Mouse (Mus musculus): ENCODE measurements at regions not wholly inside any gene's neighbourhood (a gene's known extent, or its start where the extent isn't known, plus 50 kb on each side); places are given as distances from the start of the nearest gene placed in this dataset.

DNA sequence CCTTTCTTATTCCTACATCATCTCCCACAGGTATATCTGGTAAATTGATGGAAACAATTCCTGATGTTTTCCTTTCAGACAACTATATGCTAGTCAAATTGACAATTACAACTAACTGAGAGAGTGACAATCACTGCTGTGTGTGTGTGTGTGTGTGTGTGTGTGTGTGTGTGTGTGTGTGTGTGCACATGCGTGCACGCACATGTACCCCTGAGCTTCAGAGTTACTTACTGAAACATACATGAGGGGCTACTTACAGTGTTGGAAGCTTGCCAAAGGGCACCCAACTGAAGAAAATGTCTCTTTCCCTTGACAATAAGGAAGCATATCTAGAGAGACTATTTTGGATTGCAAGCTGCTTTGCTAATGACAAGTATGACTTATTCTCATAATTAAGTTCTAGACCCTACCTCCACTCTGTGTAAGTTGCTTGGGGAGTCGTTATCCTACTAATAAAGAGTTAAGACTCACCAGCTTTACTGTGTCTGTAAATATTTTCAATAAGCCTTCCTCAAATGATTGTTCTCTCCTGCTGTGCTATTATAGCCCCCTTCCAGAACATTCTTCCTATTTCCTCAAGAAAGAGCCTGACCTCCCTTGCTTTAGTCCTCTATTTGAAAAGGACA lies 87.7 kb upstream of the Ogfrl1 start:
- Histone ChIP-seq H3K27me3 (ENCODE audit: control insufficient read depth in 1 of 2, insufficient read depth in 2 of 2, low read length in 2 of 2) (no peaks in the 10 kb centered on the region), H3K4me3 (ENCODE audit: control insufficient read depth in 1 of 2, insufficient read depth in 1 of 2, low read depth in 2 of 2, low read length in 2 of 2) (no peak overlapping the region), H3K27ac (ENCODE audit: control insufficient read depth, low read depth, low read length) (no peak overlapping the region), H3K36me3 (ENCODE audit: control insufficient read depth in 1 of 2, insufficient read depth in 2 of 2, low read length in 2 of 2) (no peaks in the 10 kb centered on the region), H3K9ac (ENCODE audit: control insufficient read depth, low read depth, low read length, poor library complexity, severe bottlenecking) (no peak overlapping the region), H3K4me1 (ENCODE audit: control insufficient read depth in 1 of 2, insufficient read depth in 2 of 2, low read length in 2 of 2) (no peaks in the 10 kb centered on the region), H3K79me2 (ENCODE audit: control insufficient read depth, insufficient read depth, low read length, poor library complexity) (no peaks in the 10 kb centered on the region), H3K9me3 (replicated peaks; ENCODE audit: insufficient read depth, low read length) (no peaks in the 10 kb centered on the region)
- no peak for DNase-seq (ENCODE audit: low read depth, low spot score)
- TF ChIP-seq TCF12 (IDR thresholded peaks at IDR 0.05; ENCODE audit: low read depth, low read length) (no peak), BHLHE40 (IDR thresholded peaks at IDR 0.05; ENCODE audit: borderline replicate concordance, low read depth, low read length) (no peak), MAFK (IDR thresholded peaks at IDR 0.05; ENCODE audit: borderline replicate concordance, low read depth, low read length) (no peak), RCOR1 (IDR thresholded peaks at IDR 0.05; ENCODE audit: low read depth, low read length) (no peak), CHD2 (IDR thresholded peaks at IDR 0.05; ENCODE audit: low read length) (no peak), GABPA (IDR thresholded peaks at IDR 0.05; ENCODE audit: low read depth, low read length) (no peak), USF2 (IDR thresholded peaks at IDR 0.05; ENCODE audit: borderline replicate concordance in 1 of 2, insufficient read depth in 1 of 2, low read depth in 1 of 2, low read length in 2 of 2) (no peak), MYC (IDR thresholded peaks at IDR 0.05; ENCODE audit: low read depth, low read length) (no peak), EP300 (IDR thresholded peaks at IDR 0.05; ENCODE audit: low read depth in 1 of 2, low read length in 2 of 2) (no peak), TAL1 (IDR thresholded peaks at IDR 0.05; ENCODE audit: low read length) (no peak), POLR2AphosphoS5 (IDR thresholded peaks at IDR 0.05; ENCODE audit: borderline replicate concordance, low read depth, low read length) (no peak)

DNA sequence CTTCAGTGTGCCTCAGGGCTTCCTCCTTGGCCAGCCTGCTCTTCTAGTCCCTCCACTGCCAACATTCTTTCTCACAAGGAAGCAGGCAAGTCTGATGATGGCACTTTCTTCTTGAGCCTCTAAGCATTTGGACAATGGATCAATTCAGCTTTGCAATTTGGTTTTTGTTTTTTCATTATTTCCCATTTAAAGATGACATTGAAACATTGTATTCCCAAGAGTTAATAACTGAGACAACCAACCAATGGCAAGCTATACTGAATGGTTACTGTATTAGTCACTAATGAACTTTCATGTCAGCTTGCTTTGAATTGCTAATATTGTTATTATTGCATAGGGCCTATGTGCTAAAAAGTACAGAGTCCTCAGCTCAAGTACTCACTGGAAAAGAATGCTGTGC lies 89.5 kb upstream of the Ogfrl1 start:
- Histone ChIP-seq H3K27ac (ENCODE audit: control insufficient read depth, low read depth, low read length) (no peak overlapping the region), H3K9me3 (replicated peaks; ENCODE audit: insufficient read depth, low read length) (no peaks in the 10 kb centered on the region), H3K4me1 (ENCODE audit: control insufficient read depth in 1 of 2, insufficient read depth in 2 of 2, low read length in 2 of 2) (no peaks in the 10 kb centered on the region), H3K9ac (ENCODE audit: control insufficient read depth, low read depth, low read length, poor library complexity, severe bottlenecking) (no peak overlapping the region), H3K79me2 (ENCODE audit: control insufficient read depth, insufficient read depth, low read length, poor library complexity) (no peaks in the 10 kb centered on the region), H3K27me3 (ENCODE audit: control insufficient read depth in 1 of 2, insufficient read depth in 2 of 2, low read length in 2 of 2) (no peaks in the 10 kb centered on the region), H3K36me3 (ENCODE audit: control insufficient read depth in 1 of 2, insufficient read depth in 2 of 2, low read length in 2 of 2) (no peaks in the 10 kb centered on the region), H3K4me3 (ENCODE audit: control insufficient read depth in 1 of 2, insufficient read depth in 1 of 2, low read depth in 2 of 2, low read length in 2 of 2) (no peak overlapping the region)
- TF ChIP-seq TCF12 (IDR thresholded peaks at IDR 0.05; ENCODE audit: low read depth, low read length) (no peak), NELFE (IDR thresholded peaks at IDR 0.05; ENCODE audit: low read depth, low read length) (no peak), MYB (IDR thresholded peaks at IDR 0.05; ENCODE audit: low read depth, low read length) (no peak), SIN3A (IDR thresholded peaks at IDR 0.05; ENCODE audit: low read length) (no peak), ZNF384 (IDR thresholded peaks at IDR 0.05; ENCODE audit: low read depth, low read length) (no peak), RCOR1 (IDR thresholded peaks at IDR 0.05; ENCODE audit: low read depth, low read length) (no peak), ETS1 (IDR thresholded peaks at IDR 0.05; ENCODE audit: low read depth, low read length) (no peak), MXI1 (IDR thresholded peaks at IDR 0.05; ENCODE audit: low read depth, low read length) (no peak), GATA1 (IDR thresholded peaks at IDR 0.05; ENCODE audit: low read depth, low read length) (no peak), ZC3H11A (IDR thresholded peaks at IDR 0.05; ENCODE audit: low read depth, low read length) (no peak), ZMIZ1 (IDR thresholded peaks at IDR 0.05; ENCODE audit: low read depth, low read length) (no peak), BHLHE40 (IDR thresholded peaks at IDR 0.05; ENCODE audit: borderline replicate concordance, low read depth, low read length) (no peak), CTCF (IDR thresholded peaks at IDR 0.05 in 2 of 3, conservative IDR thresholded peaks at IDR 0.05 in 1 of 3; ENCODE audit: control insufficient read depth in 1 of 3, insufficient read depth in 1 of 3, low read depth in 2 of 3, low read length in 3 of 3, poor library complexity in 1 of 3, severe bottlenecking in 1 of 3) (no peak), MAX (IDR thresholded peaks at IDR 0.05; ENCODE audit: low read length) (no peak), TBP (IDR thresholded peaks at IDR 0.05; ENCODE audit: low read depth, low read length) (no peak)
- DNase-seq (ENCODE audit: low read depth, low spot score): no peak

Measured in MEL (cell line).